Mouse (Mus musculus) CD4-positive, CD25-positive, alpha-beta regulatory T cell, adult 2 months (primary cell): ENCODE measurements around the gene Pgpep1.
A peak's percentile ranks its signal among the peaks of the same experiment; 100 is the strongest.

Experiments
- DNase-seq: peaks from one replicate; pipeline ENCODE4 v3.0.0-alpha.2; 2012; ENCODE audit warnings: low read depth, low spot score

The Pgpep1 gene

DNA sequence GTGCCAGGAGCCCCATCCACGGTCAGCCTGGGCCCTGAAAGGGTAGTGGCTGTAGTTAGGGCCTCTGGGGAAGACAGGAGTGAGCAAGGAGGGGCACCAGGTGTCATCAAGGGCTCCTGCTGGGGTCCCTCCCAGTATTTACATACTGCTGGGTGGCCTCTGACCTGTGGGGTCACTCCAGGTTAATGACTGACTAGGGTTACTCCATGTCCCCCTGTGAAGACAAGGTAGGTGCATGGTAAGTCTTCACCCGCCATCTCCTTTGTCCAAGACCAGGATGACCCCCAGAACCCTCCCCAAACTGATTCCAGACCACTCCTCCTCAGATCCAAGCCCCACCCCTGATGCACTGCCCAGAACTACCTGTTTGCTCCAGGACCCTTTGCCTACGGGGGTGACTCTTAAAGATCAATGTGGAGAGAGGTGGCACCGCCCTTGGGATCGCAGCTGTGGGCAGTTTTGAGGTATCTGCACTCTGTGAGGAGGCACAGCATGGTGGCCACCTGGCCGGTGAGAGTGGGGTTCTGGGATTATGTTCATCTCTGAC, 27.8 kb downstream of the Pgpep1 start, which contains the start of gene Gdf15:
Gene Gdf15 (minus strand): TSS at position 111 of the 547 bp plus-strand sequence.
- no peak for DNase-seq

DNA sequence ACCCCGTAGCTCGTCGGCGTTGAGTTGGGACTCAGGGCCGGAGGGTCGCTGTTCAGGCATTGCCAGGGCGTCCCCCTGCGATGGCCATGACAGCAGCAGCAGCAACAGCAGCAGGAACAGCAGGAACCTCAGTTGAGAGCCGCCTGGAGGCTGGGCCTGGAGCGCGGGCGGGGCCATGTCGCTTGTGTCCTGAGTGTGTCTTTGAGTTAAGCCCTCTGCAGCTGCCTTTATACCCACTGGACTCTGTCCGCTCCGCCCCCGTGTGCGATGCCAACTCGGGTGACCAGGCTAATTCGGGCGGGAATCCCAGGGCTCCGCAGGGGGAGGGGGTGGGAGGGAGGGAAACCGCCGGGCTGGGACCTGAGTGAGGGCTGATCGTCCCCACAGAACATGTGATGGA, 28.8 kb downstream of the Pgpep1 start:
- no peak for DNase-seq

DNA sequence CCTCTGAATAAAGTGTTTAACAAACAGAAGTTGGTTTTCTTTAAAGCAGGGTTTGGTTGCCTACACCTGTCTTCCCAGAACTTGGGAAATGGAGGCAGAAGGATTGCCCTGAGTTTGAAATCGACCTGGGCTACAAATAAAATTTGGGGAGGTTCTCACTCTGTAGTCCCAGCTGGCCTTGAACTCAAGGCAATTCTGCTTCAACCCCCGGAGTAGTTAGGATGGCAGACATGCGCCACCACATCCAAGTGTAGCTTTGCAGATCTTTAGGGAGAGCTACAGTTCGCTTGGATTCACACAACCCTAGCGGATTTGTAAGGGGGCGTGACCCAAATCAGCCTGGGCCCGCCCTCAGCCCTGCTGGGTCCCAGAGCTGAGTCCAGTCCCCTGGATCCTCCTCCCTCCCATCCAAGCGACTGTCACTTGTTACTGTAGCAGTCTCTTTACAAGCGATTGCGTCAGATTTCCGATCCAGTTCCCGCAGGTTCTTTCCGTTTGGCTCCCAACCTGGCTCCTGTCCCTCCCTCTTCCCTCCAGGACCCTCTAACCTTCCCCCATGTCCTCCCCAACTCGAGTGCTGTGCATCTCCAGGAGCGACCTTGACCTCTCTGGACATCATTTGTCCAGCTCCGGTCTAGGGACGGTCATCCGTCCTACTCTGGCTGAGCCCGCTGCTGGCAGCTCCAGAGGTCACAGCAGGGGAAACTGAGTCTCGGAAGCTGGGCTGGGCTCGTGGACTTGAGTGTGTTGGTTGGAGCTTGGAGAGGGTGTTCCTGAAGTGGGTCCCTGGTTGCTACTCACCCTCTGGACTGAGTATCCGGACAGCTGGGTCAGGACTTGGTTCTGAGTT, 29.4 kb downstream of the Pgpep1 start:
- DNase-seq = peak; percentile 37

DNA sequence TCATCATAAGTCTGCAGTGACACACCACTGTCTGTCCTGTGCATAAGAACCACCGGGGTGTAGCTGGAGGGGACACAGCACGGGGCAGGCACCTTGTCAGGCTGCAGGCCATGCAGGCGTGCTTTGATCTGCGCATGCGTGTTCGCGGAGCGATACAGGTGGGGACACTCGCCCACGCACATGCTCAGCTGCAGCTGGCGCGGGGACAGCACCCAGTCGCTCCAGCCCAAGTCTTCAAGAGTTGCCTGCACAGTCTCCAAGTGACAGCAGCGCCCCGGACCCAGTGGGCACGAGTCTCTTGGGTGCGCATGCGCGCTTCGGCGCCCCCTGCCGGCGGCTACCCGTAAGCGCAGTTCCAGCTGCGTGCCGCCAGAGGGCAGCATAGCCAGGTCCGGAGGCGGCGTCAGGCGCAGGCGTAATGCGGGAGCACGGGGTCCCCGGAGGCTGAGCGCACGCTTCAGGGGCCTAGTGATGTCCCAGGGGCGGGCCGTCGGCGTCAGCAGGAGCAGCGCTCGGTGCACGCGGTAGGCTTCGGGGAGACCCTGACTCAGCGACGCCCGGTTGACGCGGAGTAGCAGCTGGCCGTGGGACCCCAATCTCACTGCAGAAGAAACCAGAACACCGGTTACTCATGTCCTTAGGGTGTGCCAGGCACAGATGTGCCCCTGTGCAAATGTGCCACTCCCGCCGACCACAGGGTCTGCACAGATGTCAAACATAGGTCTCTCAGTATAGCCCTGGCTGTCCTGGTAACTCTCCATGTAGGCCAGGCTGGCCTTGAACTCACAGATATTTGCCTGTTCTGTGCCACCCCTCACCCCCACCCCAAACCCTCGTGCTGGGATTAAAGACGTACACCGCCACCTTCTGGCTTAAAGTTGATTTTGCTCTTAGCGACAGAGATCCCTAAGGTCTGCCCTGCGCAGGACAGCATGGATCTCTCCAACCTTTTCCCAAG, 30.3 kb downstream of the Pgpep1 start:
- peak; percentile 96 for DNase-seq

DNA sequence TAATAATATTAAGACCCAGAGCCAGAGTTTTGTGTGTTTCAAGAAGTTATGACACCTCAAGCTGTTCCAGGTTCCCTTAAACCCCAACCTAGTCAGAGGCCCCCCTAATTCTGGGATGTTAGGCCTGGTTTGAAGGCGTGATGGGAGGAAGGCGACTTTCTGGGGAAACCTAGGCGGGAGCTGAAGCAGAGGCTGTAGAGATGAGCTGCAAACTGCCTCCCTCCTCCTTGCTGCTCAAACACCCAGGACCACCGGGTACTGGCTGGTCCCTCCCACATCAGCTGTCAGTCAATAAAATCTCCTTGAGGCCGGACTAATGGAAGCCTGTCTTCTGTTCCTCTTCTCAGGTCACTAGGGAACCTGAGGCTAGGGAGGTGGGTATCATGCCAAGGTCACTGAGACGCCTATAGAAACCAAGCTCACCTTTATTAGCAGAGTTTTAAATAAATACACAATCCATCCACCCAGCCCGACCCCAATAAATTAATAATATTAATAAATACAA, 31.1 kb downstream of the Pgpep1 start:
- no peak for DNase-seq

DNA sequence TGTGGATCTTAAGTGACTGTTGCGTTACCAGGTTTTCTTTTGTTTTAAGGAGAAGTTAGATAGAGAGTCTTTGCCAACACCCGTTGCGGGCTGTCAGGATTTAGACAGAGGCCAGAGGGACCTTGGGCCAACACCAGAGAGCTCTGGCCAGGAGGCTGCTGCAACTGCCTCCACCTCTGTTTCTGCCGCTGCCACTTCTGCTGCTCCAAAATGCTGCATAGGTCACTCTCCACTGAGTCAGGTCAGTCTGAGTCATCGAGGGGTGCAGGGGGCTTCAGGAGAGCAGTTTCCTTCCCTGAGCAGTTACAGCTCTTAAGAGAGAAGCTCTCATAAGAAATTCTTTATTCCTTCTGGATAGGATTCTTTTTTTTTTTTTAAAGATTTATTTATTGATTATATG, 33.1 kb downstream of the Pgpep1 start:
- DNase-seq = no peak

DNA sequence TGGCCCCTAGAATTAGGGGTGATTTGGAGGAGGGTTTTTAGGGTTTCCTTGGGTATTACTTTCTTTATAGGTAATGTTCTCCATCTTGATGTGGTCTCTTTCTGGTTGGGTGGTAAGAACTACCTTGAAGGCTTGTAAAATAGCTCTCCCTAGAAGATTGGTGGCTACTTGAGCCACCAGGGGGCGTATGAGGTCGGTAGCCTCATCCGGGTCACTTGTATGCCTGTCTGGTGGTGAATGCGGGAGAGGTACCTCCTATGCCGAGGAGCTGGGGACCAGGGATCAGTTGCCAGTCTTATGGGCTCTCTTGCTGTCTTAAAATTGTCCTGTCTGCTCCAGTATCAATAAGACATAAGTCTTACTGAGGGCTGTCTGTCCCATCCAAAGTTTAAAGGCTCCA, 35.1 kb downstream of the Pgpep1 start:
- DNase-seq = peak; percentile 78

DNA sequence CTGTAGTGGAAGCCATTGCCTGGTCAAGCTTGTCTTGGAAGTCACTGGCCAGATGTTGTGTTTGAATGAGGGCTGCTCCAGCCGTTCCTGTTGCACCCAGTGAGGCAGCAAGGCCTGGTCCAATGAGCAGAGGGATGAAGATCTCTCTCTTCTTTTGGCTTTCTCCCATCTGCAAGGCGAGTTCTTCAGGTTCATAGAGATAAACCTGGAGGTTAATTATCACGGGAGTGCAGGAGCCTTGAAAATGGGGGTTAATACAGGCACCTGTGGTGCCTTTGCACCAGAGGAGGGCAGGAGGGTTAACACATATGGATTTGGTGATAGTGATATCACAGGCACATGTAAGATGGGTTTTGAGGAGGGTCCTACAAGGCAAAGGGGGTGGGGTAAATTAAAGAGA, 38.0 kb downstream of the Pgpep1 start:
- DNase-seq = no peak

DNA sequence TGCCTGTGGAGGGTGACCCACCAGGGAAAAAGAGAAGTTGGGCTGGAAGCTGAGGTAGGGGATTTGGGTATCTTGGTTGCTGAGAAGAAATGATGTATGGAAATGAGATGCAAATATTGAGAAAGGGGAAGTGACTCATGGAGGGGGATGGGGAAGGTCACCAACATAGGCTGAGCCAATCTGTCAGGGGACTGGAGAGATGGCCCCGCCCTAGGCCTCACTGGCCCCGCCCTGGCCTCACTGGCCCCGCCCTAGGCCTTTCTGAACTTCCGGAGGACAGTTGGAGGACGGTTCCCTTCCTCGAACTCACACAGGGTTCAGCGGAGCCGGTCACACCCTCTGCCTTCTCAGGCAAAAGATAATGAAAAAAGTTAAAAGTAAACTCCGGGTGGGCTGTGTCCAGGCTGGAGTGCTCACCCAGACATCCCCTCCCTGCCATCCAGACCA, 41.3 kb downstream of the Pgpep1 start:
- DNase-seq = peak; percentile 66

DNA sequence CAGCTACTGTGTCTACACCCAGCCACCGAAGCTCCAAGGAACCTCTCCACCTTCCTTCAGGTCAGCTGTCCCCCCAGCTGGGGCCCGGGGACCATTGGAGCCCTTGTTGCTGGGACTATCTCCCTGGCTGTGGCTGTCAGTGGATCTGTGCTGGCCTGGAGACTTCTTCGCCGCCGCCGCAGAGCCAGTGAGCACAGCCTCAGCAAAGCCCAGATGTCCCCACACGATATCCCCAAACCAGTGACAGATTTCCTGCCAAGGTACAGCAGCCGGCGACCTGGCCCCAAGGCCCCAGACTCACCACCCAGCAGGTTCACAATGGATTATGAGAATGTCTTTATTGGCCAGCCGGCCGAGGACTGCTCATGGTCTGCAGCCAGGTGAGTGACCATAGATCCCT, 42.2 kb downstream of the Pgpep1 start:
- DNase-seq = no peak

DNA sequence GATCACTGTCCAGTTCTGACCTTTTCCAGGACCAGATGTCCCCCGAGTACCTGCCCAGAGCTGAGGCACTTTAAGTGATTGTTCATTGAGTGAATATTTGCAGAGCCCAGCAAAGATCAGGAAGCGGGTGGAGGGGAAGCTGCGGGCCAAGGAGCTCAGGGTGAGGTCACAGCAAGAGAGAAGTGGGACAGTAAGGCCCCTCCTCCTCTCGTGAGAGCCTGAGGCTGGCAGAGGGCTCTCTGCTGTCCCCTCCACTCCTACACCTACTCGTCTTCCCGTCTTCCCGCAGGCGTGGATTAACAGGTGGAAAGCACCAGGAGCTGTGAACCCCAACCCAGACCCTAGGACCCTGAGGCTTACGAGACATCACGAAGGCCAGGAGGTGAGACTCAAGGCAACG, 43.5 kb downstream of the Pgpep1 start:
- no peak for DNase-seq

DNA sequence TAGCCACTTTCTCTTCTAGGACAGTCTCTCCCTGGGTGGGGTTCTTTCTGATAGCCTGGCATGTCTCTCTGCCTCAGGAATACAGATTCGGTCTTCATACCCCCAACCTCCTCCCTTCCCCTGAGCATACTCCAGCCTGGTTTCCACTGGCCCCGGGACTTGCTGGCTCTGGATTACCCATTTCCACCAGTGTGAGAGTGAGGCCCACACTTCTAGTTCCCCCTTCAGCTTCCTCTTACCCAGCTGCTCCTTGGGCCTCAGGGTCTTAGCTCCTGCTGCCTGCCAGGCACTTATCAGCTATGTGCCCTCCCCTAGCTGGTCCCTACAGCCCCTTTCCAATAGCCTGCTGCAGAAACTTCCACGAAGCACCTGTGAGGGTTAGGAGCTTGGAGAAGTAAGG, 44.3 kb downstream of the Pgpep1 start, which contains the start of gene Lrrc25:
Gene Lrrc25 (plus strand): TSS at position 262 of the 400 bp plus-strand sequence.
- DNase-seq = no peak

DNA sequence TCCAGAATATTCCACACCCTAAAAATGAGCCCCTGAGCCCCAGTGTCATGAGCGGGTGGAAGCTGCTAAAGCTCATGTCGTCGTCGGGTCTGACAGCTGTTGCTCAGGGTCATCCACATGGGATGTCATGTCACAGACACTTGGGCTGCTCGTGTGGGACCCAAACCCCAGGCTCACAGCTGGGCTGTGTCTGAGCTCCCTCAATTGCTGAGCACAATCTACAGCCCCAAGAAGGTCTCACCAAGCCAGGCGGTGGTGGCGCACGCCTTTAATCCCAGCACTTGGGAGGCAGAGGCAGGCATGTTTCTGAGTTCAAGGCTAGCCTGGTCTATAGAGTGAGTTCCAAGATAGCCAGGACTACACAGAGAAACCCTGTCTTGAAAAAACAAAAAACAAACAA, 44.9 kb downstream of the Pgpep1 start:
- DNase-seq = no peak

DNA sequence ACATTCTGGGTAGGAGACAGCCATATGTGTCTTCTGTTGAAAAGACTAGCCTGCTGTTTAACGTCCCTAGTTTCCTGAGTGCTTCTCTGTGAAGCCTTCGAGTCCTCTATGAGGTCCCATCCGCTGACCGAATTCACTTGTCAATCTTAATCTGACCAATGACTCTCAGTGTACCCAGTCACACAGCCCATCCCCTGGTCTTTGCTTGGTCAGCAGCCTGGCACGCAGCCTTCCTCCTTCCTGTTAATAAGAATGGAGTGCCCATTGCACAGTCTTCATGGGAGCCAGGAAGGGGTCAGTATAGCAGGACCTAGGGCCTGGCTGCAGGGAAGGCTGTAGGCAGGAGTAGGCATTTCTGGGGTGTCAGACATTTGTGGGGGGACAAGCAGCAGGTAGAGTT, 45.7 kb downstream of the Pgpep1 start:
- no peak for DNase-seq

DNA sequence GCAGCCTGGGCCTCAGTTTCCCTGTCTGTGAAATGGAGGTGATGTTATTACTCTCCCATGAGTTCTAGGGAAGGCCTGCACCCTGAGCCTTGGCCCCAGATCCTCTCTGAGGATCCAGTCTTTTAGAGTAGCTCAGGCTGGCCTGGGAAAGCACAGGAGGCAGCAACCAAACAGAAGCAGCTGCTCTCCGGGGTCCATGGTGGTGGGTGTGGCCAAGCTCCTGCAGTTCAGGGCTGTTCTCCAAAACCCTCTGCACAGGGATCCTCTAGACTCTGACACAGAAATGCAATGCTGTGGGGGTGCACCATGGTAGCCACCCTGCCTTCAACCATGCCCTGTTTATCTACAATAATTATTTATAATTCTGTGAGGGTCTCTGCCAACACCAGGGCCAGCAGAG, 46.4 kb downstream of the Pgpep1 start:
- DNase-seq = no peak

DNA sequence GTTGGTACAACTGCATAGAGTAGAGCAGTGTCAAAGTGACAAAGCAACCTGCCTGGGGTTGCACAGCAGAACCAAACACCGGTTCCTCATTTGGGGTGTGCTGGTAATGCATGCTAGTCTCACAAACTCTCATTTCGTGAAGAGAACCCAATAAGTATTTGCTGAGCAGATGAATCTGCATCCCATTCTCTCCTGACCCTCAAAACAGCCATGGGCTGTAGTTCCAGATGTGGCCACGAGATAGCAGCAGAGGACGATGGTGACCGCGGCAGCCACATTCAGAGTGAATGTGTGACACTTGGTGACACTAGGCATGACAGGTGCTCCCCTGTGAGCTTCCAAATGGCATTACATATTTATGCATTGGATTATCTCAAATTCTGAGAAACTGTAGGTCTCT, 48.3 kb downstream of the Pgpep1 start:
- DNase-seq = peak; percentile 93

DNA sequence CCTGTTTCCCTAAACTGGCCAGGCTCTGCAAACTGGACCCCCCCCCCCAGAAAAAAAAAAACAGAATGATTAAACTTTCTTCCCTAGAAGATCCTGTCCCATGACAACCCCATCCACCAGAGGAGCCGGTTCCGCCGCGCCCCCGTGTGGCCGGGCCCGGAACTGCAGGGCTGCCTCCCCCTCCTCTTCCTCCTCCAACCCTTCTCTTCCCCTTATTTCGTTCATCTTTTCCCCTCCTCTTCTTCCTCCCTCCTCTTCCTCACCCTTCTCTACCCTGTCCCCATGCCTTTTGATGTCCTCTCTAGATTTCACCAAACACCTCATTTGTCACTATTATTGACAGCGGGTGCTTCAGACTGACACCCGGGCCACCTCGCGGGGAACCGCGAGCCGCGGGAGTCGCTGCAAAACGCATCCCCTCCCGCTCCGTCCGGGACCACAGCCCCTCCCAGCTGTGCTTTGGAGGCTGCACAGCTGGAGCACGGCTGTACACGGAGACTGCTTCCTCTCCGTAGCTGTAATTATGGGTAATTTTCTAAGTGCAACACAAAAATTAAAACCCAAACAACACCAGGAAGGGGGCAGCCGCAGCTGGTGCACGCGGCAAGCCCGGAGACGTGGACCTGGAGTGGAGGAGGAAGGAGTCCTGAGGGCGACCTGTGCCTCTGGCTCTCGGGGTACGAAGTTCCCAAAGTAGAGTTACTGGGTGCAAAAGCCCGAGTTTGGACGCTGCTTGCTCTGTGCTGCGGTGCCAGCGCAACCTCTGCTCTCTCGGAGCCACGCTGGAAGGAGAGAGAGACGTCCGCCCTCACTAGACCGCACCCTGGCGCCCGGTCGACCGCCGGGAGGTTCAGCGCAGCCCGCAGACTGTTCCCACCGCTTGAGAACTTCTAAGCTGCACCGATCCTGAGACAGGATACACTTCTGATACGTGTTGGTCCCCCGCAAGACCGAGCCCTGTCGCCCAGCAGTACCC, 49.1 kb downstream of the Pgpep1 start:
- DNase-seq = peak; percentile 89

DNA sequence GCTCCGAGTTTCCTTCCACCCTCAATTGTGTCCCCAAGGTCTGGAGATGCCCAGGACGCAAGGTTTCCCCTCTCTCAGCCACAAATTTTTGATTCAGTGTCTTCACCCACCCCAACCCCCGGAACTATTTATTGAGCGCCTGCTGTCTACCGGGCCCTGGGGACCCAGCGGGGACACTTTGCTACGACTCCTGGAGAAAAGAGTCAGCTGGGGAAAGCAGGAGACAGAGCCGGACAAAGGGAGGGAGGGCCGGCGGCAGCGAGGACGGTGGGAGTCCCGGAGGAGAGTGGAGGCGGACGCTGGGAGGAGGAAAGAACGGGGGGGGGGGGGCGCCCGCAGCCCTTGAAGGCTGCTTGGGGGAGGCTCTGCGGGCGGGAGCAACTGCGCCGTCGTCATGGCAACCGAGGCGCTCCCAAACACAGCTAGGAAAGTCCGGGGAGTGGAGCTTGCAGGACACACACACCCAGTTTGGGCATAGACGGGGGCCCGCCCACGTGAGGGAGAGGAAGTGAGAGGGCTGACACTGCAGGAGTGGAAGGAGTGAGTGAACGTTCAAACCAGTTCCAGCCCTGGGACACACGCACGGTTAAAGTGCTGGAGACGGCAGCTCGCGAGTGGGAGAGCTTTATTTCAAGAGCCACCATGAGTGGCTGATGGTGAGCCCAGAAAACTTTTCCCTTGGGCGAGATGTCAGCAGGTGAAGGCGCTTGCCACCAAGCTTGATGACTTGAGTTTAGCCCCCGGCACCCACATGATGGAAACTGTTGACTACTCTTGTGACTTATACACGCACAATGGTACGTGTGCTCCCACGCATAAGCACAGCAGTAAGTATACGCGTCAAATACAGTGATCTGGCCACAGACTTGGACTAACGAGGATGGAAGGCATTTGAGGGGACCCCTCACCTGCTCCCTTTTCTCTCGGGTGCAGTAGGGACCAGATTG, 50.1 kb downstream of the Pgpep1 start:
- DNase-seq = peak; percentile 95

DNA sequence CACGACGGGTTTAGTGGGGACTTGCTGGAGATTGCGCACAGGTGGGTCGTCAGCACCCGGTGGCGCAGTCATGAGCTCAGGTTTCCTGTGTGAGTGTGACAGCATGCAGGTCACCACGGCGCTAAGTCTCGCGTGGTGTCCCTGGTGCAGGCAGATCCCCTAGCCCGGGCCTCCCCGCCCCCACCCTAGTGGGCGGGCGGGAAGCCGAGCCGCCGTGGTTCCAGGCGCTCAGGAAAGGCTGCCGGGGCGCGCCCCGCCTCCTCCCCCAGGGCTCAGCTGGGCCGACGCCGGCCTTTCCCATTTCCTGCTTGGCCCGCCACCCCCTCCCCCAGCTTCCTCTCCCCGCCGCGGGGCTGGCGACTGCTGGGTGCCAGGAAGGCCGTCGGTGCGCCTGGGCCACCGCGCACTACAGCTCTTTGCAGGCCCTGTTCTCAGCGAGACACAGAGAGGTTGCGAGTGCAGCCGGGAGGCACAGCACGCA, 50.8 kb downstream of the Pgpep1 start:
- DNase-seq = peak; percentile 94
